Mouse (Mus musculus) midbrain, embryonic 15.5 days (tissue): ENCODE measurements at regions not wholly inside any gene's neighbourhood (a gene's known extent, or its start where the extent isn't known, plus 50 kb on each side); places are given as distances from the start of the nearest gene placed in this dataset.

Source experiments
- ATAC-seq: fragments of 200-750 bp; cut with Nextera tagmentation; replicated peaks from 2 replicates; pipeline ENCODE4 v1.8.0; 2017; ENCODE audit warnings: moderate TSS enrichment
- H3K27ac ChIP-seq: fragments of 300-500 bp; sonication (generic); 2 replicates; pipeline ENCODE4 v1.5.1; 2015; ENCODE audit warnings: mild to moderate bottlenecking, inconsistent platforms
- H3K27me3 ChIP-seq: fragments of 300-500 bp; sonication (generic); replicated peaks from 2 replicates; pipeline ENCODE4 v1.6.1; 2015; ENCODE audit warnings: inconsistent platforms
- H3K36me3 ChIP-seq: fragments of 300-500 bp; sonication (generic); replicated peaks from 2 replicates; pipeline ENCODE4 v1.6.1; 2015; ENCODE audit warnings: inconsistent platforms
- H3K4me1 ChIP-seq: fragments of 300-500 bp; sonication (generic); 2 replicates; pipeline ENCODE4 v1.6.1; 2015; ENCODE audit warnings: inconsistent platforms
- H3K4me2 ChIP-seq: fragments of 300-500 bp; sonication (generic); 2 replicates; pipeline ENCODE4 v1.6.1; 2015; ENCODE audit warnings: inconsistent platforms, mild to moderate bottlenecking, moderate library complexity
- H3K4me3 ChIP-seq: fragments of 300-500 bp; sonication (generic); 2 replicates; pipeline ENCODE4 v1.5.1; 2015; ENCODE audit warnings: mild to moderate bottlenecking, inconsistent platforms
- H3K9ac ChIP-seq: fragments of 300-500 bp; sonication (generic); 2 replicates; pipeline ENCODE4 v1.6.1; 2015; ENCODE audit warnings: mild to moderate bottlenecking, inconsistent platforms
- H3K9me3 ChIP-seq: fragments of 300-500 bp; sonication (generic); 2 replicates; pipeline ENCODE4 v1.6.1; 2016; ENCODE audit warnings: inconsistent platforms
- WGBS: fragments of 180-500 bp; shearing (Covaris S2); methylation state at CpG from one replicate; pipeline ENCODE4 v1.1.7; 2015; ENCODE audit warnings: mixed read lengths; 5-methylcytosine and 5-hydroxymethylcytosine counted together

- no peak overlapping the region for H3K9ac ChIP-seq
- no peaks in the 10 kb centered on the region for H3K9me3 ChIP-seq
- 82% methylated on average over 2 of the region's 2 CpGs for WGBS
- H3K4me2 ChIP-seq = no peak overlapping the region
- H3K4me1 ChIP-seq = no peaks in the 10 kb centered on the region
- no peak for ATAC-seq
- H3K36me3 ChIP-seq = no peaks in the 10 kb centered on the region
- no peak overlapping the region for H3K27ac ChIP-seq
- no peaks in the 10 kb centered on the region for H3K27me3 ChIP-seq
- H3K4me3 ChIP-seq = no peak overlapping the region
Observed at GRCm38 (mm10) chr4:70952671-70953070, 417.9 kb upstream of the Megf9 start.

DNA sequence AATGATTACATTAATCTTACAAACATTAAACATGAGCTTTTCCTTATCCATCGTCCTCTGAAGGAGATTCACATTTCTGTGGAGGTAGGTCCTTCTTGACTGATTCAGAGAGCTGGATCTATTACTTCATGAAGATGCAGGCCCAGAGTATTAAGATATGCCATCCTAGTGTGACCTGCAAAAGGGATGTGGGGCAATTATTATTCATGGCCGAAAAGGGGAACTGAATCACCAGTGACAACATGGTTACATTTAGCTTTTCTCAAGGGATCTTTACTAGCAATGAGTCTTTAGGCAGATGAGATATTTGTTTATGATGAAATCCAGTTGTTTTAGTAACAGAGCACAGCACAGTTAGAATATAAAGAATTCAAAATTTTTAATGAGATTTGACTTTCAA is 405.4 kb upstream of the Megf9 start:
- no peak for ATAC-seq
- no peaks in the 10 kb centered on the region for H3K4me1 ChIP-seq
- H3K27me3 ChIP-seq = no peaks in the 10 kb centered on the region
- 78% methylated on average over 2 of the region's 2 CpGs for WGBS
- H3K27ac ChIP-seq = no peak overlapping the region
- H3K4me2 ChIP-seq = no peak overlapping the region
- H3K9me3 ChIP-seq = no peaks in the 10 kb centered on the region
- H3K4me3 ChIP-seq = no peak overlapping the region
- no peaks in the 10 kb centered on the region for H3K36me3 ChIP-seq
- no peak overlapping the region for H3K9ac ChIP-seq

DNA sequence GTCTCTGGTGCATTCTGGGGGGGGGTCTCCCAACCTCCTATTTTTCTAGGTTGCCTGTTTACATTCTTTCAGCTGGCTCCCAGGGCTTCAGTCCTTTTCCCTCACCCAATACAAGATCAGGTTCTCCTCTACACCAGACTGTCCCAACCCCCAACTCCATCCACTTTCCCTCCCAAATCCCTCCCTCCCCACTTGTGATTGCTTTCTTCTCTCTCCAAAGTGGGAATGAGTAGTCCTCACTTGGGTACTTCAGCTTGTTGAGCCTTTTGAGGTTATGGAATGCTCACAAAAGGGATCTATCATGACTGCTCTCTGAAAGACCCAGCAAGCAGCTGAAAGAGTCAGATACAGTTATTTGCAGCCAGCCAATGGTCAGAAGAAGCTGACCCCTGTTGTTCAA is 399.3 kb upstream of the Megf9 start:
- Histone ChIP-seq H3K9ac (no peak overlapping the region), H3K4me2 (no peak overlapping the region), H3K36me3 (no peaks in the 10 kb centered on the region), H3K27ac (no peak overlapping the region), H3K9me3 (no peaks in the 10 kb centered on the region), H3K4me3 (no peak overlapping the region), H3K27me3 (no peaks in the 10 kb centered on the region), H3K4me1 (no peaks in the 10 kb centered on the region)
- ATAC-seq = no peak

DNA sequence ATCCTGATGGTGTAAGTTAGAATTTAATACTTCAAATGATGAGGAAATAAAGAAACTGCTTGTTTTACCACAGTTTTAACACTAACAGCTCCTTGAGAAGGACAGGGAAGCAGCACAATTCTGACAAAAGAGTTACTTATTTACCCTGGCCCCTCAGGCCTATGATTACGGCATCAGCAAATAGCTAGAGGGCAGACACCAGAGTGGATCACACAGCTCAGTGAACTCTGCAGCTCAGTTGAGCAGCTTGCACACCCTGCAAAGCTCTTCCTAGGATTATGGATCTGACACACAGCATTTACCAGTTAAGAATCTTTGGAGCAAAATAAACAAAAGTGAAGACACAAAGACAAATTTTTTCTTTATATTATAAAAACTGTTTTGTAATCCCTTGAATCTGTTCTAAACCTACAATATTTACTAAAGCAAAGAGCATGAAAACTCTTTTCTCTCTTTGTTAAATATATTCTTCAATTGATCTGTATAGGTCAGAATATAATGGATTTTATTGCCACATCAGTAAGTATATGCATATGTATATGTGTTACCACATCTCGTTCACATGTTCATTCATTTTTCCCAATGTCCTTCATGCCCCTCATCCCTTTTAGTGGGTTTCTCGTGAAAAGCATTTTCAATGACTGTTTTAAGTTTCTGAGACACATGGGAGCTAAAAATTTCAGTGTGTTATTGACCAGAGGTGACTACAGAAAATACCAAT is 387.3 kb upstream of the Megf9 start:
- no peaks in the 10 kb centered on the region for H3K9me3 ChIP-seq
- no peaks in the 10 kb centered on the region for H3K4me1 ChIP-seq
- peak; percentile 62; the same call in 1 of the 2 replicates for ATAC-seq
- H3K27ac ChIP-seq = no peak overlapping the region
- H3K27me3 ChIP-seq = no peaks in the 10 kb centered on the region
- H3K4me3 ChIP-seq = no peak overlapping the region
- no peaks in the 10 kb centered on the region for H3K36me3 ChIP-seq
- H3K9ac ChIP-seq = no peak overlapping the region
- 30% methylated on average over 3 of the region's 3 CpGs for WGBS
- H3K4me2 ChIP-seq = no peak overlapping the region

DNA sequence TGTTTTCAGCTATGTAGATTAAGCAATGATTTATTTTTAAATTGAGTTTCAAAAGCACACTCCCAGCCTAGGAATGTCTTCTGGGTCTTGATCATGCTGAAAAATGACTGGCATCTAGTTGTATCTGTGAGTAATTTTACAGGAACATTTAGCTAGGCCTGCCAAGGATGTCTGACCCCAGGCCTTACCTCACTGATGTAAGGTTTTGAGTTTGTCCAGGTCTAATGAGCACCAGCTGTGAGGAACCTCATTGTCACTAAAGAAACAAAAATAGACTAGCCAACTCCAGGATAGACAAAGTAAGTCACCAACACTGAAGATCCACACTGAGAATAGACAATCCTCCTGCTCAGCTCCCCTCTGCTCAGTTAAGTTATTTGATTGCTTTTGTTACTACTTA is 379.8 kb upstream of the Megf9 start:
- H3K36me3 ChIP-seq = no peaks in the 10 kb centered on the region
- no peak overlapping the region for H3K9ac ChIP-seq
- no peak for ATAC-seq
- H3K27me3 ChIP-seq = no peaks in the 10 kb centered on the region
- H3K4me2 ChIP-seq = no peak overlapping the region
- no peak overlapping the region for H3K27ac ChIP-seq
- H3K9me3 ChIP-seq = no peaks in the 10 kb centered on the region
- H3K4me1 ChIP-seq = no peaks in the 10 kb centered on the region
- no peak overlapping the region for H3K4me3 ChIP-seq

DNA sequence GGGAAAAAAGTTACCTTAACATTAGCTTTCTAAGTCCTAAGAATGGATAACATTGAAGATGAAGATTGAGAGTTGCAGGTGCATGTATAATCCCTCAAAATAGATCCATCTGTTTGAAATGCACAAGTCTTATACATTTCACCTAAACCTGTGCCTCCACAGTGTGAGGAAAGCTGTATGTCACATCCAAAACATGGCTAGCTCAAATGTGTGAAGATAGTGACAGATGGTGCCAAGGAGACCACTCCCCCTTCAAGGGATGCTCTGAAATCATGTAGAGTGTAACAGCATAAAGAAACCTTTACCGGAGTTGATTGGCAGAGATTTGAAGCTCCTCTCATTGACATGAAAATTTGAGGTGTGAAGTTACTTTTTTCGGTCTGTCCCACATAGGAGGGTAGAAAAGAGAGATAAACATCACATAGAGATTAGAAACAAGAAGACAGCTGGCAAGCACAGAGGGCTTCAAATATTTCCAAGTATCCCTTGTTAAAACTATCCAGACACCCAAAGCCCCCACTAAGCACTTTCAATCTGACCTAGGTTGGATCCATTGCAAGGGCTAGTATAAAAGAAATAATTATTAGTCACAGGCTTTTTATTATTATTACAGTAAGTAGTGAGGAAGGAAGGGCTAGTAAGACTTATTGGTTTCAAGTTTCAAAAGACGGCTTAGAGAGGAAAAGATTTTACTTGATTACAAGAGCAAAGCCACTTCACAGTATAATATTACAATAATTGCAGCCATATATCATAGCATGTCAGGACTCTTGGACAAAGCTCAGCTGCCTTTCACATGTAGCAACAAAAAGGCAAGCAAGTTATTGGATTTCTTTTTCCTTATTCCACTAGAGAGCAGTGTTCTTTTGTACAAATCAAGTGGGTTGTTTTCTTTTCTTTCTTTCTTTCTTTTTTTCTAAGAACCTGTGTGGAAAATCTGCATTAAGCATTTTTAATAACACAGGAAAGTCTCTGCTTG is 372.3 kb upstream of the Megf9 start:
- Histone ChIP-seq H3K4me3 (no peak overlapping the region), H3K9ac (no peak overlapping the region), H3K27ac (no peak overlapping the region), H3K9me3 (no peaks in the 10 kb centered on the region), H3K36me3 (no peaks in the 10 kb centered on the region), H3K4me2 (no peak overlapping the region), H3K27me3 (no peaks in the 10 kb centered on the region), H3K4me1 (no peaks in the 10 kb centered on the region)
- WGBS = 75% methylated on average over 3 of the region's 3 CpGs
- no peak for ATAC-seq
